In the genomic region with DNA sequence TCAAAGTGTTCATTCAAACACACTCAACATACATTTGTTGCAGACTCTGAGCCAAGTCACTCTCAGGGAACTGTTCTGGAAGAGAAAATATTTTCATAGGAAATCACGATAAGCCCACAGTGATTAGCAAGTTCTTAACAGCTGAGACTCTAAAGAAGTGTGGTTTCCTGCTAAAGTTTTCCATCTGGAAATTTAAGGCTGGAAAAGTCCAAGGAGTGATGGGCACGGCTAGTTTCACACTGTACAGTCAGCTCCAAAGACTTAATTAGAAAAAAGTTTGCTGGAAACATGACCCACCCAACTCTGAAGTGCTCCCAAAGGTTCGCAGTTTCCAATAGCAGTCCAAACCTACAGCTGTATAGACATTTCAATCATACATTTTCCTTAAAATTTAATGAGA, we compare ENCODE assay signal across 29 mouse cellular contexts.
DNase-seq lines count a peak whose midpoint lies in the region; ATAC-seq and TF ChIP-seq lines count a peak whose summit lies in the region.
"Had no signal": no experiment of that assay in that cellular context is flagged by ENCODE, and none has a peak within 500 bp of the region (broad histone marks: within the 10 kb centered on the region; RNA-seq: fewer than 3 reads in every experiment).

No protein-coding gene starts in this region.

- H3K27me3 ChIP-seq in heart, embryonic 11.5 days (ENCODE audit: control insufficient read depth, insufficient read depth, low read length), result no peaks in the 10 kb centered on the region
- H3K27me3 ChIP-seq in heart, embryonic 14.5 days (ENCODE audit: control insufficient read depth, insufficient read depth, low read length), result no peaks in the 10 kb centered on the region
- no peaks in the 10 kb centered on the region for H3K27me3 ChIP-seq in kidney, postnatal 0 days (ENCODE audit: insufficient read depth, low read length)
- no peaks in the 10 kb centered on the region for H3K27me3 ChIP-seq in limb, embryonic 14.5 days (ENCODE audit: control insufficient read depth, insufficient read depth, low read length)
- H3K27me3 ChIP-seq in intestine, embryonic 15.5 days (replicated peaks), result no peaks in the 10 kb centered on the region
- H3K27me3 ChIP-seq: CH12.LX; embryonic facial prominence, embryonic 12.5 days; forebrain, embryonic 12.5 days; forebrain, embryonic 15.5 days; hindbrain, embryonic 13.5 days; Patski had no signal

- DNase-seq in heart, adult 9 months (ENCODE audit: low spot score in 2 of 2), result no peak
- DNase-seq in heart, postnatal 36 days, result no peak
- DNase-seq in kidney, postnatal 0 days (ENCODE audit: low spot score), result peak; percentile 19
- no peak for DNase-seq in kidney, adult 8-10 months
- DNase-seq in limb, embryonic 14.5 days (ENCODE audit: low spot score), result peak; percentile 75
- DNase-seq: adrenal gland, postnatal 10 days; adrenal gland, postnatal 36 days; B cell, adult 2 months; cerebellum, adult 18-20 months; cerebellum, adult 9-10 months; cerebellum, postnatal 14 days; gastrocnemius, postnatal 25 days; heart, adult 2 months; heart, postnatal 14 days; kidney, adult 18-20 months had no signal

- no peak for TF ChIP-seq POLR2A in limb, embryonic 14.5 days (IDR thresholded peaks at IDR 0.05; ENCODE audit: borderline replicate concordance, extremely low read depth, insufficient read depth, insufficient read length)

- H3K36me3 ChIP-seq in heart, embryonic 11.5 days (ENCODE audit: control insufficient read depth, insufficient read depth, low read length), result no peaks in the 10 kb centered on the region
- H3K36me3 ChIP-seq in heart, embryonic 14.5 days (ENCODE audit: control insufficient read depth, insufficient read depth, low read length), result no peaks in the 10 kb centered on the region
- H3K36me3 ChIP-seq in kidney, postnatal 0 days (ENCODE audit: insufficient read depth, low read length), result no peaks in the 10 kb centered on the region
- H3K36me3 ChIP-seq in limb, embryonic 14.5 days (ENCODE audit: control insufficient read depth, insufficient read depth, low read length), result no peaks in the 10 kb centered on the region
- no peaks in the 10 kb centered on the region for H3K36me3 ChIP-seq in intestine, embryonic 15.5 days
- H3K36me3 ChIP-seq: embryonic facial prominence, embryonic 12.5 days; forebrain, embryonic 12.5 days; forebrain, embryonic 15.5 days; G1E; hindbrain, embryonic 10.5 days; hindbrain, embryonic 13.5 days had no signal

- H3K9me3 ChIP-seq in heart, embryonic 11.5 days (replicated peaks; ENCODE audit: control insufficient read depth, low read length), result no peaks in the 10 kb centered on the region
- no peaks in the 10 kb centered on the region for H3K9me3 ChIP-seq in heart, embryonic 14.5 days (ENCODE audit: control insufficient read depth, low read length)
- no peaks in the 10 kb centered on the region for H3K9me3 ChIP-seq in kidney, postnatal 0 days (replicated peaks; ENCODE audit: low read length)
- H3K9me3 ChIP-seq in limb, embryonic 14.5 days (ENCODE audit: control insufficient read depth, low read length), result no peaks in the 10 kb centered on the region
- no peaks in the 10 kb centered on the region for H3K9me3 ChIP-seq in intestine, embryonic 15.5 days
- H3K9me3 ChIP-seq: embryonic facial prominence, embryonic 12.5 days; forebrain, embryonic 12.5 days; forebrain, embryonic 15.5 days; hindbrain, embryonic 10.5 days; hindbrain, embryonic 13.5 days had no signal

- H3K9ac ChIP-seq in heart, embryonic 11.5 days (ENCODE audit: low read depth, low read length), result no peak overlapping the region
- no peak overlapping the region for H3K9ac ChIP-seq in heart, embryonic 14.5 days (ENCODE audit: low read length)
- no peak overlapping the region for H3K9ac ChIP-seq in kidney, postnatal 0 days (ENCODE audit: low read depth, low read length)
- no peak overlapping the region for H3K9ac ChIP-seq in limb, embryonic 14.5 days (ENCODE audit: low read depth, low read length, severe bottlenecking)
- no peak overlapping the region for H3K9ac ChIP-seq in intestine, embryonic 15.5 days
- H3K9ac ChIP-seq: embryonic facial prominence, embryonic 12.5 days; forebrain, embryonic 12.5 days; forebrain, embryonic 15.5 days; hindbrain, embryonic 13.5 days had no signal

- H3K27ac ChIP-seq in heart, embryonic 11.5 days (ENCODE audit: low read depth, low read length), result no peak overlapping the region
- no peak overlapping the region for H3K27ac ChIP-seq in heart, embryonic 14.5 days (replicated peaks in 1 of 2; ENCODE audit: control insufficient read depth in 1 of 2, insufficient read depth in 1 of 2, low read depth in 2 of 2, low read length in 2 of 2)
- H3K27ac ChIP-seq in kidney, postnatal 0 days, result no peak overlapping the region
- no peak overlapping the region for H3K27ac ChIP-seq in limb, embryonic 14.5 days (replicated peaks; ENCODE audit: low read depth, low read length)
- H3K27ac ChIP-seq in intestine, embryonic 15.5 days, result no peak overlapping the region
- H3K27ac ChIP-seq: embryonic facial prominence, embryonic 12.5 days; forebrain, embryonic 12.5 days; forebrain, embryonic 15.5 days; heart, adult 2 months; hindbrain, embryonic 10.5 days; hindbrain, embryonic 13.5 days had no signal

- no peak overlapping the region for H3K4me2 ChIP-seq in heart, embryonic 11.5 days
- H3K4me2 ChIP-seq in heart, embryonic 14.5 days (ENCODE audit: low read length), result no peak overlapping the region
- H3K4me2 ChIP-seq in kidney, postnatal 0 days (ENCODE audit: low read length), result no peak overlapping the region
- no peak overlapping the region for H3K4me2 ChIP-seq in limb, embryonic 14.5 days (replicated peaks; ENCODE audit: low read depth, low read length, severe bottlenecking)
- no peak overlapping the region for H3K4me2 ChIP-seq in intestine, embryonic 15.5 days (replicated peaks)
- H3K4me2 ChIP-seq: embryonic facial prominence, embryonic 12.5 days; forebrain, embryonic 12.5 days; forebrain, embryonic 15.5 days; hindbrain, embryonic 13.5 days had no signal

- H3K4me1 ChIP-seq in heart, embryonic 11.5 days (ENCODE audit: control insufficient read depth, insufficient read depth, low read length), result no peaks in the 10 kb centered on the region
- no peaks in the 10 kb centered on the region for H3K4me1 ChIP-seq in heart, embryonic 14.5 days (ENCODE audit: control insufficient read depth in 2 of 2, insufficient read depth in 2 of 2, low read length in 2 of 2)
- no peaks in the 10 kb centered on the region for H3K4me1 ChIP-seq in kidney, postnatal 0 days (replicated peaks; ENCODE audit: insufficient read depth, low read length)
- no peaks in the 10 kb centered on the region for H3K4me1 ChIP-seq in limb, embryonic 14.5 days (ENCODE audit: control insufficient read depth, insufficient read depth, low read length)
- no peaks in the 10 kb centered on the region for H3K4me1 ChIP-seq in intestine, embryonic 15.5 days (replicated peaks)
- H3K4me1 ChIP-seq: embryonic facial prominence, embryonic 12.5 days; forebrain, embryonic 12.5 days; forebrain, embryonic 15.5 days; hindbrain, embryonic 10.5 days; hindbrain, embryonic 13.5 days had no signal

- no peak overlapping the region for H3K4me3 ChIP-seq in heart, embryonic 11.5 days (ENCODE audit: low read depth, low read length)
- H3K4me3 ChIP-seq in heart, embryonic 14.5 days (ENCODE audit: control insufficient read depth in 1 of 2, insufficient read depth in 1 of 2, low read depth in 1 of 2, low read length in 2 of 2), result no peak overlapping the region
- no peak overlapping the region for H3K4me3 ChIP-seq in kidney, postnatal 0 days (replicated peaks; ENCODE audit: low read depth, low read length)
- no peak overlapping the region for H3K4me3 ChIP-seq in limb, embryonic 14.5 days (replicated peaks; ENCODE audit: low read length)
- no peak overlapping the region for H3K4me3 ChIP-seq in intestine, embryonic 15.5 days (replicated peaks)
- H3K4me3 ChIP-seq: embryonic facial prominence, embryonic 12.5 days; erythroblast, embryonic 14.5 days; forebrain, embryonic 12.5 days; forebrain, embryonic 15.5 days; heart, adult 2 months; hindbrain, embryonic 10.5 days; hindbrain, embryonic 13.5 days had no signal

- WGBS in heart, embryonic 11.5 days (ENCODE audit: insufficient replicate concordance), result 50% methylated on average over 3 of the region's 3 CpGs
- WGBS in heart, embryonic 14.5 days, result 48% methylated on average over 3 of the region's 3 CpGs
- 25% methylated on average over 3 of the region's 3 CpGs for WGBS in kidney, postnatal 0 days
- 35% methylated on average over 3 of the region's 3 CpGs for WGBS in limb, embryonic 14.5 days
- 68% methylated on average over 3 of the region's 3 CpGs for WGBS in intestine, embryonic 15.5 days

- ATAC-seq in heart, embryonic 11.5 days (replicated peaks; ENCODE audit: insufficient number of reproducible peaks, low FRiP score, low TSS enrichment), result peak; percentile 61
- peak; percentile 39; the same call in 1 of the 2 replicates for ATAC-seq in heart, embryonic 14.5 days (ENCODE audit: insufficient number of reproducible peaks, insufficient read depth, low FRiP score, low read depth)
- no peak for ATAC-seq in kidney, postnatal 0 days (replicated peaks; ENCODE audit: low FRiP score, low read depth)
- ATAC-seq in limb, embryonic 14.5 days (ENCODE audit: low FRiP score, low read depth), result peak; percentile 90
- ATAC-seq in intestine, embryonic 15.5 days, result no peak
- ATAC-seq: forebrain, embryonic 15.5 days; hindbrain, embryonic 16.5 days; intestine, embryonic 16.5 days; Patski had no signal

- intact Hi-C loops in heart, postnatal 36 days (cut with DNase I), result no loop called here

- no peak for TF ChIP-seq CTCF in kidney, postnatal 0 days (IDR thresholded peaks at IDR 0.05; ENCODE audit: low read depth)

Comparison
In these comparisons a context has a peak if more than half of its experiments do, and no peak if none do; other contexts are left out.
1. DNase-seq: peak in kidney, postnatal 0 days (single experiment) and limb, embryonic 14.5 days (single experiment); none in heart, adult 9 months (0 of 2), heart, postnatal 36 days (0 of 2) and kidney, adult 8-10 months (0 of 2).
2. ATAC-seq: peak in heart, embryonic 11.5 days (single experiment), heart, embryonic 14.5 days (single experiment) and limb, embryonic 14.5 days (single experiment); none in kidney, postnatal 0 days (single experiment) and intestine, embryonic 15.5 days (single experiment).